Mouse (Mus musculus): ENCODE results near the gene Acta2.

GRCm38 (mm10) chr19:34251900-34252299, 3.5 kb downstream of the Acta2 start:
- TF ChIP-seq POLR2A (IDR thresholded peaks at IDR 0.05; ENCODE audit: extremely low read depth, insufficient read depth, low read length) (no peak), CTCF (IDR thresholded peaks at IDR 0.05; ENCODE audit: extremely low read depth, insufficient read depth, low read length) (no peak)
